Mouse (Mus musculus) brain, adult 2 months (tissue): ENCODE results near the gene Trp53rka.
"Not testable (repeated sequence)": the region's sequence is repeated elsewhere in the genome, so short reads cannot be mapped to it uniquely, and the experiment has no call there.

Source experiments
- DNase-seq: peaks from one replicate; pipeline ENCODE4 v3.0.0; 2011; ENCODE audit warnings: low read depth, low spot score

Trp53rka gene

DNA sequence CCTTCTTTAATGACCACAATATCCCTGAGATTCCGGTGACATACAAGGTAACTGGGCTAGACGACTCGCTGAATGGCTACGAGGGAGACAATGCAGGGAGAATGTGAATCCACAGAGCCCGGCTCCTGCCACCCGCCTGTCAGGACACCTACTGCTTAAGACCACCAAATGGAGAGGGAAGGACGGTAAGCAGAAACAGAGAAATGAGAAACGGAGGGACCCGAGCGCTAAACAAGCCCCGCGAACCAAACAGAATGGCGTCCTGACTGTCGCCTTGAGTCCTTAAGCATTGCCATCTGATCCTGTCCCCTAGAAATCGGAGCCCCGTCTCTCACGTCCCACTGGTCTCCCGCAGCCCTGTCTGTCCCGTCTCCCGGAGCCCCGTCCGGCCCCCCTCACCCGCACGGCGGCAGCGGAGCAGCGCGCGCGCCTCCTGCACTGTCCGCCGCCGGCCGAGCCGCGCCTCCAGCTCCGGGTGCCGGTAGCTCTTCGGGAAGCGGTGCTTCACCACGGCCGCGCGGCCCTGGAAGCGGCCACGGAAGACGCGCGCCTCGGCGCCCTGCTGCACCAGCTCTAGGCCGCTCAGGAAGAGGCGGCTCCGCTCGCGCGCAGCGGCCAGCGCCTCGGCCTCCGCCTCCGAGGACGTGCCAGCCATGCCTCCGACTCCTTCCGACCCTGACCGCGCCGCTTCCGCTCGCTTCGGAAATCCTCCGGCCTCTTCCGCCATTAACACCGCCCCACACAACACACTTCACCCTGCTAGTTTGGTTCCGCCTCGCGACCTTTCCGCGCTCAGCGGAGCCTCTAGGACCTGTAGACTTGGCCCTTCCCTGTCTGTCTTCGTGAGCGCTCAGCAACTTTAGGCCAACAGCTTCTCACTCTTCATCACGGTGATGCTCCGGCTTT is at the start of gene Trp53rka:
Gene Trp53rka, minus strand, starts transcription at position 677 of the 906 bp plus-strand sequence.
- peak; percentile 93 for DNase-seq

GRCm38 (mm10) chr2:165540975-165541374 is 47.9 kb upstream of the Trp53rka start:
- no peak for DNase-seq

GRCm38 (mm10) chr2:165533789-165534188 is 40.7 kb upstream of the Trp53rka start:
- DNase-seq, result no peak

DNA sequence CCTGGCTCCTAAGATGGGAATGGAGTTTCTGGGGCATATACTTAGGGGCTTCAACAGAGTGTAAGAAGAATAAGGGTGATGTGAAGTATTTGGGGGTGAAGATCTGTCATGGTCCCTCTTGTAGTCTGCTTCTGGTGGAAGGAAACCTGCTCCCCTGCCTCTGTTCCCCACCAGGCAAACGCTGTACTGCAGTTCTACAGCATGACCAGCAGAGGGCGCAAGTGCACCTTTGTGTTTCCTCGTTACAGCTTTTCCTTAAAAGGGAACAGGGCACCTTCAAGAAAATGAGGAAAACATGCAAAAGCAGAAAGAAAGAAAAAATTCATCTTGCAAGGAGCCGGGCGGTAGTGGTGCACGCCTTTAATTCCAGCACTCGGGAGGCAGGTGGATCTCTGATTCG is 36.0 kb upstream of the Trp53rka start:
- peak; percentile 73 for DNase-seq

DNA sequence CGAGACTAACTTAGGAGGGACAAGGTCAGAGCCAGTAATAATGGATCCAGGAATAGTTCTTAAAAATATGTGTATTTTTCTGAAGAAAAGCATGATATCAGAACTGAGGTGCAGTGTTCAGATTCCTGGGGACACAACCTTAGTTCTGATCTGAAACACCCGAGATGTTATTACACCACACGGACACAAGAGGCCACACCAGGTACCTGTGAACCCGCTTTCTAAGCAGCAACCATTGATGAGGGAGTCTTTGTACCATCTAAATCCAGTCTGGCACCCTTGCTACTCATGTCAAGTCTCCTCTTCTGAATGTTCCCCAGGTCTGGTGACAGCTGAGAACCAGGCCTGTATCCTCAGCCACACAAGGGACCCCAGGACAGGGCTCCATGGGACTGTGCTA is 32.5 kb upstream of the Trp53rka start:
- DNase-seq, result no peak

DNA sequence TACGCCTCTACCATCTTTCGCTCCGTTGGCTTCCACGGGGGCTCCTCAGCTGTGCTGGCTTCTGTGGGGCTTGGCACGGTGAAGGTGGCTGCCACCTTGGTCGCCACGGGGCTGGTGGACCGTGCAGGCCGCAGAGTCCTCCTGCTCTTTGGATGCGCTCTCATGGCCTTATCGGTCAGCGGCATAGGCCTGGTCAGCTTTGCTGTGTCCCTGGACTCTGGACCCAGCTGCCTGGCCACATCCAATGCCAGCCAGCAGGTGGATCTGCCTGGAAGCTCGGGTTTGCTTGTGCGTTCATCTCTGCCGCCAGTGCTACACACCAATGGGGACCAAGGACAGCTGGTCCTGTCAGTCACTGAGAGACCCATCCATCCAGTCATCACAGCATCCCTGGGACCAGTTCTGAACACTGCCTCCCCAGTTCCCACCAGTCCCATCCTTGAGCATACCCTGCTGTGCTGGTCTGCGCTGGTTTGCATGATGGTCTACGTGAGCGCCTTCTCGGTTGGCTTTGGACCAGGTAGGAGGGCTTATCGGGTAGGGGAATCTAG is 22.1 kb upstream of the Trp53rka start:
- DNase-seq, result no peak

DNA sequence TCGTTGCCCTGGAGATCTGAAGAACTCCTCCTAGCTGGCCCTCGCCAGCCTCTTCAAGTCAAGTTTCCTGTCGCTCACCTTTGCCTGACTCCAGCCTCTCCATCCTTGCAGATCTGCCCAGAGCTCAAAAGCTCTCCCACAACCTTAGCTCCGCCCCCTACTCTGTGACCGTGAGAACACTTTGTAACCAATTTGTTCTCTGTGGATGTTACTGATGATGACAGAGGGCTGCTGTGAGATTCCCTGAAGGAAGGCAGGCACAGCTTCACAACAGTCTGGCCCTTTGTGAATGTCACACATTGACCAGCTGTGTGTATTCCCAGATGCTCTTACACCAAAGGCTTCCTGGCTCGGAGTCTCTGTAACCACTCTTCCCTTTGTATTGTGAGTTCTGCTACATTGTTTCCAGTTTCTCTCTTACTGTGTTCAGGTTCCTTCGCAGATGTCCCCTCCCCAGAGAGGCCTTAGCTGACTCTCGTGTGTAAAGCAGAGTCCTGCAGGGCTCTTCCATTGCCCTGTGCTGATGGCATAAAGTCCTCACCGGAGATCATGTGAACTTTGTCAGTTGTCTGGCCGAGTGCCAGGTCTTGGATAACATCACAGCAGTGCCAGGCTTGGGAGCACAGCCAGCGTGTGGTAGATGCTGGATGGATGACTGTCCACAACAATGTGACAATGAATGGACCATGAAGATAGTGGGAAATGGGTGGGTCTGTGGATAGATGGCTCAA is 19.9 kb upstream of the Trp53rka start:
- DNase-seq, result peak; percentile 53

GRCm38 (mm10) chr2:165512426-165512825 is 19.3 kb upstream of the Trp53rka start:
- DNase-seq, result peak; percentile 49

DNA sequence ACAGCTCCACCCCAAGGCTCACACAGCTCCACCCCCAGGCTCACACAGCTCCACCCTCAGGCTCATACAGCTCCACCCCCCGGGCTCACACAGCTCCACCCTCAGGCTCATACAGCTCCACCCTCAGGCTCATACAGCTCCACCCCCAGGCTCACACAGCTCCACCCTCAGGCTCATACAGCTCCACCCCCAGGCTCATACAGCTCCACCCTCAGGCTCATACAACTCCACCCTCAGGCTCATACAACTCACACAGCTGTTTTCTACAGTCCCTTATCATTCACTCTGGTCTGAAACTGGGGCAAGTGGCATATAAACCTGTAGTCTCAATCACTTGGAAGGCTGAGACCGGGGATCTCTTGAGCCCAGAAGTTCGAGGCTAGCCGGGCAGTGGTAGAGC is 18.4 kb upstream of the Trp53rka start:
- not testable (repeated sequence) for DNase-seq

DNA sequence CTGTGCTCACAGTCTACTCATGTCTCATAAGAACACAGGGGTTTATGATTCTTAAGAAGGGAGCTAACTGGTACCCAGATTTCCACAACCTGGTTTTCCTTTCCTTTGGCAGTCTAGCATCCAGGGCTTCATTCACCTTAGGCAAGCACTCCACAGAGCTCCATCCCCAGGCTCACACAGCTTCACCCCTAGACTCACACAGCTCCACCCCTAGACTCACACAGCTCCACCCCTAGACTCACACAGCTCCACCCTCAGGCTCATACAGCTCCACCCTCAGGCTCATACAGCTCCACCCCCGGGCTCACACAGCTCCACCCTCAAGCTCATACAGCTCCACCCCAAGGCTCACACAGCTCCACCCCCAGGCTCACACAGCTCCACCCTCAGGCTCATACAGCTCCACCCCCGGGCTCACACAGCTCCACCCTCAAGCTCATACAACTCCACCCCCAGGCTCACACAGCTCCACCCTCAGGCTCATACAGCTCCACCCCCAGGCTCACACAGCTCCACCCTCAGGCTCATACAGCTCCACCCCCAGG is 17.9 kb upstream of the Trp53rka start:
- not testable (repeated sequence) for DNase-seq

GRCm38 (mm10) chr2:165510466-165510865 is 17.3 kb upstream of the Trp53rka start:
- peak; percentile 72 for DNase-seq

GRCm38 (mm10) chr2:165509686-165510085 is 16.6 kb upstream of the Trp53rka start:
- DNase-seq, result peak; percentile 10

DNA sequence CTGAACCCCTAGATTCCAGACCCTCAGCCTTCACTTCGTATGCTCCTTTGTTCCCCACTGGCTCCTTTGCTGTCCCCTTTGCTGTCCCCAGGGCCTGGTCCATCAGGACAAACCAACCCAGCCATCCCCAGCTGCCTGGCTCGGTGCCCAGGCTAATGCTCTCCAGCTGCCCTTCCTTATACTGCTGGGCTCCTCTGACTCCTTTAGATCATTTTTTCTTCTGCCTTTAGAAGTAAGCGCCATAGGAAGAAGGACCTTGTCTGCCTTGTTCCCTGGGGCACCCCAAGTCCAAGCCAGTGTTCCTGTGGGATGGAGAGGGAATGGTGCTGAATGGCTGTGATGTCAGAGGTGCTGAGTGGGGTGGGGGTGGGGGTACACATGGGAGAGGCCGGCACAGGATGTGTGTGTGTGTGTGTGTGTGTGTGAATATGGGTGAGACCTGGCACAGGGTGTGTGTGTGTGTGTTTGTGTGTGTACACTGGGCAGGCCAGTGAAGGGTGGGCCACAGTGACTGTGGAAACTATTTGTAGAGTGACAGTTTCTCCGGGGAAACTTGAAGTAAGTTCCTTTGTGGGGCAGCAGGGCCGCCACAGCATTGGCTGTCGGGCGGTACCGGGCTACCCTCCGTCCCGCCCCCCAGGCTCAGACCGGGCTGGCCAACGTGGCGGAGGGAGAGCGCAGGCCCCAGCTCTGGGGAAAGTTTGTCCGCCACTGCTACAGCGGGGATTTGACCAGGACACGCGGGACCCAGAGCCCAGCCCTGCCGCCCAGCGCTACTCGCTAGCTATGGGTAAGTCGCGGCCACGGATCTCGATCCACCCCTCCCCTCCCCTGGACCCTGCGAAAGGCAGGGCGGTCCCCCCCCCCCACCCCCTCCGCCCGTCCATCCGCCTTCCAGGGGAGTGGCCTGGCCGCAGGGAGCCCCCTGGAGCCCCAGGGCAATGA is 10.4 kb upstream of the Trp53rka start, which contains the start of gene Slc2a10:
Gene Slc2a10, plus strand, starts transcription at position 529 of the 945 bp plus-strand sequence.
- DNase-seq, result peak; percentile 30

GRCm38 (mm10) chr2:165498816-165499215 is 5.7 kb upstream of the Trp53rka start:
- DNase-seq, result no peak

- DNase-seq, result no peak
These were observed 4.7 kb upstream of the Trp53rka start for GRCm38 (mm10) chr2:165497706-165498275.

GRCm38 (mm10) chr2:165496251-165496650 is 3.1 kb upstream of the Trp53rka start:
- DNase-seq, result peak; percentile 44

- DNase-seq, result no peak
These were observed 1.4 kb upstream of the Trp53rka start for GRCm38 (mm10) chr2:165494495-165494894.

GRCm38 (mm10) chr2:165493587-165494210 is 575 bp upstream of the Trp53rka start:
- DNase-seq, result peak; percentile 58

DNA sequence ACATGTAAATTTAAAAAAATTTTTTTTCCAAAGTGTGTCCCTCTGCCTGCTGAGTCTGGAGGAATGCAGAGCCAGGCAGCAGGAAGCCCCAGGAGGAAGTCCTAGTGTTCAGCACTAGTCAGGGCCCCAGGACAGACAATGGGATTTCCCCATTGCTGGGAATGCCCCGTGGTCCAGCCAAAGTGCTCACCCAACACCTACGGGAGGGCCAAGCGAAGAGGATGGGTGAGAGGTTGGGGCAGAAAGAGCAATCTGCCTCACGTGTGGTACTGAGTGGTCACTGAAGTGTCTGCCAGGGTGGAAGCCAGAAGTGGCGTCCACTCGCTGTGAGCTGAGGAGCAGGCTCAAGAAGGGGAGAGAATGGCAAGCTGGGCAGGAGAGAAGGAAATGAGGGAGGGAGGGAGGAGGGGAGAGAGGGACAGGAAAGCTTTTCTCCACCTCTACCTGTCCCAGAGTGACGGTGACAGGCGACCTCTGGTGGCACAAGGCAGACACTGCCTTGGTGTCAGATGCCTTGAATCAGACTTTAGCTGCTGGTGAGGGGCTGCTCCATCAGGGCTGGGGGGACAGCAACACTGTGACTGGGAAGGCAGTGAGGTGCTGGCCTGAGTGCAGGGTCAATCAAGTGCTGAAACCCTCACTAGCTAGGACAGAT is 6.1 kb downstream of the Trp53rka start:
- DNase-seq, result peak; percentile 86
